Mouse (Mus musculus) myocyte (in vitro differentiated cells): ENCODE measurements around the gene Cflar.

Source experiments
- MAX ChIP-seq: IDR thresholded peaks from one replicate; pipeline ENCODE4 v1.6.1; 2011; ENCODE audit warnings: low read depth, mild to moderate bottlenecking, control low read depth
- POLR2A ChIP-seq: IDR thresholded peaks from one replicate; pipeline ENCODE4 v1.6.1; 2011; ENCODE audit warnings: low read depth, mild to moderate bottlenecking, control low read depth, moderate library complexity; ENCODE audit not compliant: insufficient read length
- USF1 ChIP-seq: IDR thresholded peaks from one replicate; pipeline ENCODE4 v1.6.1; 2011; ENCODE audit warnings: low read depth, mild to moderate bottlenecking, control low read depth, moderate library complexity

GRCm38 (mm10) chr1:58677575-58677974 is 33.7 kb upstream of the Cflar start:
- no peak for TF ChIP-seq POLR2A
- TF ChIP-seq MAX, result no peak
- TF ChIP-seq USF1, result no peak
